Mouse (Mus musculus) liver, adult 2 months (tissue): ENCODE data around the gene Ugt1a10.

Experiments used
- CTCF ChIP-seq: fragments of 200-500 bp; IDR thresholded peaks from 2 replicates; pipeline ENCODE4 v1.5.1; 2011; ENCODE audit warnings: low read depth, low read length, control low read depth
- POLR2A ChIP-seq: fragments of 200-500 bp; IDR thresholded peaks from 2 replicates; pipeline ENCODE4 v1.6.1; 2011; ENCODE audit warnings: low read length, control low read depth; ENCODE audit not compliant: insufficient read depth; ENCODE audit errors: extremely low read depth

- TF ChIP-seq CTCF = no peak
- no peak for TF ChIP-seq POLR2A
Observed at GRCm38 (mm10) chr1:88260114-88260513, 204.9 kb downstream of the Ugt1a10 start.
